Mouse (Mus musculus) urinary bladder, postnatal 14 days (tissue): ENCODE results near the gene Nudt3.
"Not testable (repeated sequence)": the region's sequence is repeated elsewhere in the genome, so short reads cannot be mapped to it uniquely, and the experiment has no call there.

Experiments
- DNase-seq: peaks from one replicate; pipeline ENCODE4 v3.0.0; 2021; ENCODE audit warnings: low spot score

Nudt3 gene

DNA sequence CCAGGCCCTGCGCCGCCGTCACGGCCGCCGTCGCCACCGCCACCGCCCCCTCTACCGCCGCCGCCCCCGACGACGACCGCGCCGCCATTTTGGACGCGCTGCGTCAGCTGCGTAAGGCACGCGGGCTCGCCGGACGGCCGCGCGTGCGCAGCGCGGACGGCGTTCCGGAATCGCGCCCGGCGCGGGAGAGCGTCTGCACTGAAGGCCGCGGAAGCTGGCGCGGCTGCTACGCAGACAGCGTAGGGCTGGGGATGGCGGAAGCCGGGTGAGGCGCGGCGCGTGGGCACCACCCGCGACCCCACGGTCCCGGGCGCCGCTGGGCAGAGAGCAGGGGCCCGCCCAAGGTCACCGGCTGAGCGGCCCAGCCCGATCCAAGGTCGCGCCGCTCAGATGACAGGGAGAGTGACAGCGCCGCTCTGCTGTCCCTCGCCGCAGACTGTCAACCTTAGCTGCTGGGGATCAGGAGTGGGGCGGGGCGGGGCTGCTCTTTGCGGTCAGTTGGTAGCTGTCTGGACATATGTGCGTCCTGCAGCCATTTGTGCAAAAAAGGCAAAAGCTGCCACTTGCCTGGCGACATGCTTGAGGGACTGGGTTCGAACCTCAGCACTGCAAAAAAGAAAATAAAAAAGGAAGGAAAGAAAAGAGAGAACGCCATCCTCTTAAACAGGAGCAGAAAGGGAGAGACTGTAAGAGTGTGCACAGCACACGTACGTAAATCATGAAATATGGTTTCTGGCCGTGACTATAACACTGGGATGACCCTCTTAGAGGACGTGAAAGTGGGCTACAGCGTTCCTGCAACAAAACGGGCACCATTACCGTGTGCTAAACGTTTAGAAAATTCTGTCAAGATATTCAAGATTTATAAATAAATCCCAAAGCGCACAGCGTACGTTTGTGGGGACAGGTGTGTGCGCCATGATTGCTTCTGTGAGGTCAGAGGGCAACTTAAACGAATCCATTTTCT lies at the start of gene Nudt3:
Gene Nudt3 (minus strand): TSS at position 136 of the 967 bp plus-strand sequence.
- DNase-seq: peak; percentile 89

DNA sequence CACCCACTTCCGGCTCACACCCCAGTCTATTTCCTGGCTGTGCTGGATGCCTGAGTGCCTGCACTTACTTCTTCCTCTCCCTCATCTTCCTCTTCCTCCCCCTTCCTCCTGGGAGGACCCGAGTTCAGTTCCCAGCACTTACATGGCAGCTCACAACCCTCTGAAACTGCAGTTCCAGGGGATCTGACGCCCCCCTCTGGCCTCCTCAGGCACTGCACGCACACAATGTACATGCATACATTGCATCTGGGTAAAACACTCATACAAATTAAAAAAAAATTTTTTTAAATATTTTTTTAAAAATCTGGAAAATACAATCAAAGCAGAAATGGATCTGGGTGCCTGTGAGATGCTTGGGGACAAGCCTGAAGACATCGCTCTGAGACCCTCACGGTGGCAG lies 48.4 kb upstream of the Nudt3 start:
- no peak for DNase-seq

DNA sequence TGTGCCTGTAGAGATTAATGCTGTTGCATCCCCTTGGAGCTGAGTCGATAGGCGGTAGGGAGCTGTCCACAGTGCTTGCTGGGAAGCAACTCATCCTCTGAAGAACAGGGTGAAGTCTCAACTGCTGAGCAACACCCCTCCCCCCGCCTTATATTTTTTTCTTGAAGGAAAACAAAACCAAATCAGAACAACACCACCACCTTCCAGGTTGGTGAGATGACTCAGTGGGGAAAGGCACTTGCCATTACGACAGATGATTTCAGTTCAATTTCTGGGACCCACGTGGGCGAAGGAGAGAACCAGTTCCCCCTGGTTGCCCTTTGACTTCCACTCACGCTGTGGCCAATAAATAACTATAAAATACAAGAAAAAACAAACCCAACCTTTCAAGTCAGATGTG lies 35.5 kb upstream of the Nudt3 start:
- no peak for DNase-seq

DNA sequence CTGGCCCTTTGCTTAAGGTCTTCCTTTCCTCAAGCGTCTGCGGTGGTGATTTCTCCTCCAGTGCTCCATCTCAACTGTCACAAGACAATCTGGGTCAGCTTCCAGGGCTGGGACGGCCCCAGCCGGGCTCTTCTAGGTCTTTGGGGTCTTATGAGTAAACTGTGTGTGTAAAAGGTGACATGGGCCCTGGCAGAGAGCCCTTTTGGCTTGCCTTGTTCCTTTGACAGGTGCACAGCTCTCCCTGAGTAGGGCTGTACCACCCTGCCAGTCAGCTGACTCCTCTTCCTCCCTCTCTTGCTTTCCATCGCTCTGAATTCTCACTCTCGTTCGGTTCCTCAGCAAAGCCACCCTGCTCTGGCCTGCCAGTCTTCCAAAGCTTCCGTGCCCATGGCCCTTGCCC lies 33.8 kb upstream of the Nudt3 start:
- no peak for DNase-seq

DNA sequence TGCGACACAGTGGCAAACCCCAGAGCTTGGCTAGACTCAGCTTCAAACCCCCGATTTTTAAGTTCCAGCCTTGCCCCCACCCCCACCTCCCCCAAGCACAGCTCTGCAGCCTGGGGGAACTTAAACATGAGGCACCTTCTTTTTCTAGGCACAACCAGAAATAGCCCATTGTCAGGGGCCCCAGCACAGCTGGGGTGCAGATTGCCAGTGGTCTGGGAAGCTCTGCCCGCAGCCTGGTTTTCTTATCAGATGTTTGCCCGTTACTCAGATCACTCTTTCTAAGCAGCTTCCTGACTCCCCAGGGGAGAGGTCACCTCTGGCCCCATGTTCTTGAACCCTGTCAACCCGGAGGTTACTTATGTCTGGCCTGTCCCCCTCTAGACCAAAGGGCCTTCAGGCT lies 33.1 kb upstream of the Nudt3 start:
- no peak for DNase-seq

DNA sequence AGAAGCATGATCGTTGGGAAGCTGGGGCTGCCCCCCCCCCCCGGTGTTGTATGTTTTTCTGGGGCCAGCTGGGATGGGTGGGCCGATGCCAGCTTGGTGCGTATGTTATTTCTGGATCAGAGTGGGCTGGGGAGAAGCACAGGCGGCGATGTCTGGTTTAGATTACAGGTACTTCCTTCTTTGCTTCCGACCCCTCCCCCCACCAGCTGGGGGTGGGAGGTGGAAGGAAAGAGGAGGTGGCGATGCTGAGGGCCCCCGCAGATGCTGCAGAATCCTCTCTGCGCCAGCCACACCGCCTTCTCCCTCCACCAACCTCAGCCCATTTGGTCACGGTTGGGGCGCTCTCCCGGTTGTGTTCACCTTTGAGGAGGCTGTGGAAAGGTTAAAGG lies 32.7 kb upstream of the Nudt3 start:
- DNase-seq: no peak

DNA sequence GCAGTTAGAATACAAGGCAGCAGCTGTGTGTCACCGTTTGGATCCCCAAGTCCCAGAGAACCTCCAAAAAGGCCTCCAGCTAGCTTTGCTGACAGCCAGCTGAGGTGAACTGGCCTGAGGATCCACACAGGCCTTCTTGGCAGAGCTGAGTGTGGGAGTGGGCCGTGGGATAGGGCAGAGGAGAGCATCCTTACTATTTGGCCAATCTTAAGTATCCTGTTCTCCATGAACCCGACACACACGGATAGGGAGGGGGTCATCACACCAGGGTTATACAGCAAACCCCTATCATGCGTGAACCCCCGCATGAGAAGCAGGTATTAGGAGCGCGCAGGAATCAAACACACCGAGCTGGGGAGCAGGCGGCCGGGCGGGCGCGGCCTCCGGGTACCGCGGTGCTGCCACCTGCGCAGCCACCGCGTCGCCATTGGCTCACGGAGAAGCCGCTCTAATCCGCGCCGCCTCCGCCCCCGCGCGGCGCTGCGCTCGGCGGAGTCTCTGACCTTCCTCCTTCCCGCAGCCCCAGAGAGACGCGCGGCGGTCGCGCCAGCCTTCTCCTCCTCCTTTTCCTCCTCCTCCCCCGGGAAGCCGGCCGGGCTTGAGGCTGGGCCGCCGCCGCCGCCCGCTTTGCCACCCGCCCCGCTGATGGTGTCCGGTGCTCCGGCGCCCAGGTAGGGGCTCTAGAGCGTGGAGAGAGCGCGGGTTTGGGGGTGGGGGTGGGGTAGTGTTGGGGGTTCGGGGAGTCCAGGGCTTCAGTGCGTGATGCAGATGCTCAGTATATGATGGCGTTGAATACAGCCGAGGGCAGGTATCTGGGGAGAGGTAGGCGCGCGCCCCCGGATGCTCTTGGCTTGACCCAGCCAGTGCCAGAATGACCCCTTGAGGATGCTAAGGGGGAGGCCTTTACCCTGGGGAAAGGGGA lies 32.1 kb upstream of the Nudt3 start, which contains the start of gene Pacsin1:
Gene Pacsin1 (plus strand): TSS at position 421 of the 922 bp plus-strand sequence.
- peak; percentile 25 for DNase-seq

DNA sequence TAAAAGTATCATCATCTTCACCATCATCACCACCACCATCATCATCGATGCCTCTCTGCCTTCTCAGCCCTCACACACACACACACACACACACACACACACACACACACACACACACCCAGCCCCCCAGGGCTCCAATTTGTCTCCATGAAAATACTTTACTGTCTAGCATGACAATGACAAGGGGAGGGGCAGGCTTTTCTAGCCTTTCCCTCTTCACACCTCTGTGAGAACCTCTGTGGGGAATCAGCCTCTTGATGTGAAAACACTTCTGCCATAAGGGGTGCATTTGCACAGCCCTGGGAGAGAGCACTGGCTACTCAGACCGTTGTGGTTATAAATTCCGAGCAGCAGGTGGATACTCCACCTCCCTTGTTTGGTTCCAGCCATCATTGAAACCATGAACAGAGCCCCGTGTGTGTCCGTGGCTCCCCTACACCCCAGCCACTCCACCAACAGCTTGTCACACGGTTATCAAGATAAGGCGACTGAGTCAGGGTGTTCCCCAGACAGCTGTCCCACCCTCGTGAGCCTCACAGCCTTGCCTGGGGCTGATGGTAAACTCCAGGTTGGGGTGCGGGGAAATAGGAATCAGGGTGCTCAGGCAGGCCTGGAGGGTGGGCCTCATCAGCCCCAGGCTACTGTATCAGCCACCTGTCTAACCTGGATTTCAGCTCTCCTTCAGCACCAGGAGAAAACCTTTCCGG lies 30.1 kb upstream of the Nudt3 start:
- DNase-seq: no peak

DNA sequence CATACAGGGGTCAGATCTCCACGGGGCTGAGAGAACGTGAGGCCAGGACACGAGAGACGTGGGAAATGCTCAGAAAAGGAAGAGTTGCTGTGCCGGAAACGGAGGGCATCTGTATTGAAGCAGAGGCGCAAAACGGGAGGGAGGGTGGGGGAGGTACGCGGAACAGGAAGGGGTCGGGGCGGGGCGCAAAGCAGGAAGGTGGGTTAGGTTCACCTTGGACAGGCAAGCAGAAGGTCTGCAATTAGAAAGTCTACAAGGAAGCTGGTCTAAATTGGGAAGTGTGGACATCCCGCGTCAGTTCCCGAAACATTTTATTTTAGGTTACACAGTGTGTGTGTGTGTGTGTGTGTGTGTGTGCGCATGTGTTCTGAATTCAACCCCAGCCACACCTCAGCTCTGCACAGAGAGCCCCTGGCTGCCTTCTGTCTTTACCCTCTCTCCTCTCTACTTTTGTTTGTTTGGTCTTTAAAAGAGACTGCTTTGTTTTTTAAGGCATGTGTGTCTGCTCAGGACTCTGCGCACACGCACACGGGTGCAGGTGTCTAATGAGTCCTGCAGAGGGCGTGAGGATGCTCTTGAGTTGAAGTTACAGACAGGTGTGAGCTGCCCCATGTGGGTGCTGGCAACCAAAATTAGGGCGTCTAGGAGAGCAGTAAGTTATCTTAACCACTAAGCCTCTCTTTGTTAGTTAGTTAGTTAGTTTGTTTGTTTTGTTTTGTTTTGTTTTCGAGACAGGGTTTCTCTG lies 28.9 kb upstream of the Nudt3 start:
- DNase-seq: no peak

DNA sequence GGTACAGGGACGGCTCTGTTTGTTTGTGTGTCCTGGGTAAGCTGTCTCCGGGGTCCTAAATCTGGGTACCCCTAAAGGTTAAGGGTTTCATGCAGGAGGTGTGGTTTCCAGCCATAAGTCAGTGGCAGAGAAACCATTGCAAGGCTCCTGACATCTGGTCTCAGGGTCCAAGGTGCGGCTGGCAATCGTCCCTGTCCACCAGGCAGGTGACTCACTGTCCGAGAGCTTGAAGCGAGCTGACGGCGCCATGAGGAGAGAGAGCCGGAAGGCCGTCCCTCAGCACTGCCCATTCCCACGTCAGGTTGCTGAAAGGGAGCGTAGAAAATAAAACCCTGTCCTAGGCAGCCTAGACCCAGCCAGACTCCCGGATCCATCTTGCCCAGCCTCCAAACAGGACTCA lies 27.3 kb upstream of the Nudt3 start:
- no peak for DNase-seq

DNA sequence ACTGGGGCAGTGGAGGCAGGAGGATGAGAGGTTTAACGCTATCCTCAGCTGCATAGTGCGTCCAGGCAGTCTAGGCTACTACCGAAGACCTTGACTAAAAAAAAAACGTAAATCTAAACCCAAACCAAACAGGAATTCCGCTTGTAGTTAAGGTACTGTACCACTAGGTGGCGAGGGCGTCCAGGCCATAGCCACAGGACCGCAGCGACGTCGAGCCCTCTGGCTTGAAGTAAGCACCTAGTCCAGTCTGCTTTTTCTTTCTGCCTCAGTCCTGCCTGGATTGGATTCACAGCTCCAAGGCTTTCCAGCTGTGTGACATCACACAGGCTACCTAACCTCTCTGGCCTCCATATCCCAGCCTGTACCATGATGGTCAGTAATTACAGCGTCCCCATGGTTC lies 26.9 kb upstream of the Nudt3 start:
- peak; percentile 68 for DNase-seq

DNA sequence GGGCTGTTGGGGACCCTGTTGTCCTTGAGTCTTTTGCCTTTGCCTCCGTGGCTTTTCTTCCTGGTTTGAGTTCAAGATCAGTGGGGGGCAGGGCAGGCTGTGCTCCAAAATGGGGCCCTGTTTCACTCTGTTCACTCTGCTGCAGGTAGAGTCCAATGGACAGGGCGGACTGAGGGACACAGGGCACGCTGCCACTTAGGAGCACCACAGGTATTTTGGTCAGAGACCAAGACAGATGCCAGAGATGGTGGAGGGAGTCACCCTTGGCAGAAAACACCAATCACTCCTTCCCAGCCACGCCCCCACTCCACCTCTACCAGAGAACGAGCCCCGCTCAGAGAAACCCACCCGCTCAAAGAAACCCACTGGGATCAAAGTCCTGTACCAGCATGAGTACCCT lies 22.5 kb upstream of the Nudt3 start:
- DNase-seq: no peak

DNA sequence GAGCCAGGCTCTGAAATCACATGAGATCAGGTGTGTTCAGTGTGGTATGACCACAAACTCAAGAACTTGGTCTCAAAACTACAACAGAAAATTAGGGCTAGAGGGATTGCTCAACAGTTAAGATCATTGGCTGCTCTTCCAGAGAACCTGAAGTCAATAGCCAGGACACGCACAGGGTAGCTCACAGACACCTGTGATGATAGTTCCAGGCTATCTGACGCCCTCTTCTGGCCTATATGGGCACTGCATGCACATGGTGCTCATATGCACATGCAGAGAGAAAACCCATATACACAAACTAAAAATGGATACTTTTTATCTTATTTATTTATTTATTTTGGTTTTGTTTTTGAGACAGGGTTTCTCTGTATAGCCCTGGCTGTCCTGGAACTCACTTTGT lies 21.3 kb upstream of the Nudt3 start:
- no peak for DNase-seq

DNA sequence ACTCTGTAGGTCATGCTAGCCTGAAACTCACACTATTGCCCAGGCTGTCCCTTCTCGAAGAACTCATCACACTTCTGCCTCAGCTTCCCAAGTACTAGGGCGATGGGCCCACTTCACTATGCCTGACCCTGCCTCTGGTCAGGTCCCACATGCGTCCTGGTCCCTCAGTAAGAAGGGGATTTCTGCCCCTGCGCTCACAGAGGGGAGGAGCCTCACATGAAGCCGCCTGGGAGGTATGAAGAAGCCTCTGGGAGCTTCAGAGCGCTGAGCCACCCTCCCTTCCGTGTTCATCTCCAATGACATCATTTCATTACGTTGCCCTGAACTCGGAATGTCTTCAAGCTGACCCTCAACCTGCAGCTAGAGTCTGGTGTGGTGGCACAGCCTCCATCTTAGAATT lies 20.5 kb upstream of the Nudt3 start:
- DNase-seq: no peak

DNA sequence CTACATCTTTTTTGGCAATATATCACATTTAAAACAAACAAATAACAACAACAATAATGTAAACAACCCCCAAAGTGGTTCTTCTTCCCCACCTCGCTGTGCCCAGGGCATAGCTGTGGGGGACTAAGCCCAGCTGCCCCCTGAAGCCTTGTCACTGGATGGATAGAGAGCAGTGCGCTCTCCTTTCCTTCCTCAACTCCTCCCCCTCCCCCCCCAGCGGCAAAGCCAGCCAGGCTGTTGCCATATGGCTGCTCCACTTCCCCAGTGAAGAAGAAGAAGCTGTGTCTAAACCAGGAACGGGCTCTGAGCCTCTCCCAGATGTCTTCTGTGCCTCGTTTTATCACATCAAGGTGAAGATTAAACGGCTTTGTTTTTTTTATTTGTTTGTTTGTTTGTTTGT lies 19.8 kb upstream of the Nudt3 start:
- no peak for DNase-seq

DNA sequence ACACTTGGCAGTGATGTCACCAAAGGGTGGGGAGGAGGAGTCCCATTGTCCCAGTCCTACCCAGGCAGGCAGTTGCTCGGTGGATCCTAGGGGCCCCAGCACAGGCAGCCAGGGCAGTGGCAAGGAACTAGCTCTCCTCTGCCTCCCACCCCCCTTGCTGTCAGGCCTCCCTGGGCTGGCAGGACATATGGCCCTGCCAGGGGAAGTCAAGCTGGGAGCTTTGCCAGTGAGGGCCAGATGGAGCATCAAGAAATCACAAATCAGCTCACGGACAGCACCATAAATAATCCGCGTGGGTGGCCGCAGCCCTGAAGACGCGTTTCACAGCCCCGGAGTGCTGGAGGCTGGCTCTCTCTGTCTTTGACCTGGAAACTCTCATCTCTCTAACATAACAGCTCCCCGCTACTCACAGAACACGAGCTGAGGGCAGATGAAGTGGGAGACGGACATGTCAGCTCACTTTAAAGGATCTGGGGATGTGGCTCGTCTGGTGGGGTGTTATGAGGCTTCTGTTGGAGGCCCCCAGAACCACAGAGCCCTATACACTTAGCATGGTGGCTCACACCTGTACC lies 19.3 kb upstream of the Nudt3 start:
- no peak for DNase-seq

DNA sequence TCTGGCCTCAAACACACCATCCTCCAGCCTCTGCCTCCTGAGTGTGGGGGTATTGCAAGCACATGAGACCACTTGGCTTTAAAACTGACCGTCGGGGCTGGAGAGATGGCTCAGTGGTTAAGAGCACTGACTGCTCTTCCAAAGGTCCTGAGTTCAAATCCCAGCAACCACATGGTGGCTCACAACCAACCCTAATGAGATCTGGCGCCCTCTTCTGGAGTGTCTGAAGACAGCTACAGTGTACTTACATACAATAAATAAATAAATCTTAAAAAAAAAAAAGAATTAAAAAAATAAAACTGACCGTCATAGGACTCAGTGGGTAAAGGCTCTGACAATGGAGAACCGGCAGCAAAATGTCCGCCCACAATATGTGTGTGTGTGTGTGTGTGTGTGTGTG lies 16.6 kb upstream of the Nudt3 start:
- DNase-seq: not testable (repeated sequence)

DNA sequence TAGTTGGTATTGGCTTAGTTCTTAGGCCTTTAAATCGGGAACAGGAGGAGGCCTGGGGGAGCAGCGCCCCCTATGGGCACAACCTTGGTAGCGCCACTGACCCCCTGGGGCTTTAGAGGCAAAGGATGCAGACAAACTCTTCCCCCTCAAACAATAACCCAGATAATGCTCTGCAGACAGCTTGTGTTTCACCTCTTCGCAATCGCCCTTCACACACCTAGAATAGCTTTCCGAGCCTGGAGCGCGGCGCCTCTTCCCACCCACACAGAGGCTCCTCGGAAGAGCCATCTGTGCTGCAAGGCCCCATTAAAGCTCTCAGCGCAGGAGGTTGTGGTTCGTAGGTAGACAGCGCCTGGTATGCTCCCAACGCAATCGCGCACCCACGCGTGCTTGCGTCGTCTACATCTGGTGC lies 15.6 kb upstream of the Nudt3 start:
- no peak for DNase-seq

DNA sequence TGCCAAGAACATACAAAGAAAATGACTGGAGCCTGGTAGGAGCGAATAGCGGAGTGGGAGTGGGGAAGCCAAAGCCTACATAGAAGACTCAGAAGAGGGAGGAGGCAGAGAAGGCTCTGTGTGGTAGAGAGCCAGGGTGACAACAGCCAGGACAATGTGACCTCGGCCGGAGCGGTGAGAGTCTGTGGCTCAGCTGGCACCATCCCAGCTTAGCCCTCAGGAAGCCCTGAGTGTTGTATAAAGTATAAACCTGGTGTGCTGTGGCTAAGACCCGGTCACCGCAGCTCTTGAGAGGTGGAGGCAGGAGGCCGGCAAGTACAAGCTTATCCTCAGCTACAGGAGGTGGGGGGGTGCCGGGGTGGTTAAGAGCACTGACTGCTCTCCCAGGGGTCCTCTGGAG lies 14.0 kb upstream of the Nudt3 start:
- DNase-seq: no peak

DNA sequence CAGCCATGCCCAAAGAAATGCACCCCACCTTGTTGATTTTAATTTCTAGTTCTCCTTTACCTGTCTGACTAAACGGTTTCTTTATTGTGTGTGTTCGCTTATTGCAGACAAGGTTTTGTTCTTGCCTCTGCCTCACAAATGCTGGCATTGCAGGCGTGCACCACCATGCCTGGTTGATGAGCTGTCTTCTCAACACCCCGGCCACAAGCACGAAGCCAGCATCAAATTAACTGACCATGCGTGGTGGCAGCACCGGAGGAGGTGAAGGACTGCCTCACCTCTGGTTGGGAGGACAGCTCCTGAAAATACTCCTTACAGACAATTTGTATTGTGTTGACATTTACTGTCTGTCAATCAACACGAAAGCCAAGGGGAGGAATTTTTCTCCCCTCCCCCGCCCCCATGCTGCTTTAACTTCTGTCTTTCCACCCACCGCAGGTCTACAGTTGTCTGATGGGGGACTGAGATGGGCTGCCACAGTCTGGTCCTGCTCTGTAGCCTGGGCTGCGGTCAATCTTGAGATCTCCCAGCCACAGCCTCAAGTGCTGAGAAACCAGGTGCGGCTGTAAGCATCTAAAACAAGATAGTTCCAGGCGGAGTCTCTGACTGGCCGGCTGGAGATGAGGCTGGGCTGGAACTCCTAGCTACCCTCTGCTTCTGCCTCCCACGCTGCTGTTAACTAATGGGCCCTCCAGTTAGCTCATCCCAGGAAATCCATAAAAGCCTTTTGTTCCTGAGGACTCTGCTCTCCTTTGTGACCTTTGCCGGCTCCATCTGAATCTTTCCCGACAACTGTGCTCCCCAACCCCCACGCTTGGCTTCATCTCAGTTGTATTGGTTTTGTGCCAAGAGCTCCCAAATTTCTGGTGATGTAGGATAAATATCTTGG lies 13.1 kb upstream of the Nudt3 start, which contains the start of gene Rps10:
Gene Rps10 (minus strand): TSS at position 538 of the 889 bp plus-strand sequence.
- no peak for DNase-seq
